Mouse (Mus musculus) forebrain, embryonic 15.5 days (tissue): Measurements from ENCODE around the gene Ccl9. TPM values are rescaled to one million over a fixed set of nuclear protein-coding genes. Genes with fewer than 3 reads are reported as not detected.
A peak's percentile ranks its signal among the peaks of the same experiment; 100 is the strongest.
"Not testable (repeated sequence)": the region's sequence is repeated elsewhere in the genome, so short reads cannot be mapped to it uniquely, and the experiment has no call there.

Source experiments
- ATAC-seq: fragments of 200-750 bp; cut with Nextera tagmentation; replicated peaks from 2 replicates; pipeline ENCODE4 v1.8.0; 2017; ENCODE audit warnings: mild to moderate bottlenecking, moderate TSS enrichment, moderate library complexity
- H3K27ac ChIP-seq: fragments of 300-500 bp; sonication (generic); replicated peaks from 2 replicates; pipeline ENCODE4 v1.5.1; 2015; ENCODE audit warnings: mild to moderate bottlenecking, inconsistent platforms
- H3K27me3 ChIP-seq: fragments of 300-500 bp; sonication (generic); 2 replicates; pipeline ENCODE4 v1.6.1; 2015; ENCODE audit warnings: inconsistent platforms
- H3K36me3 ChIP-seq: fragments of 300-500 bp; sonication (generic); 2 replicates; pipeline ENCODE4 v1.6.1; 2015; ENCODE audit warnings: mild to moderate bottlenecking, inconsistent platforms
- H3K4me1 ChIP-seq: fragments of 300-500 bp; sonication (generic); 2 replicates; pipeline ENCODE4 v1.6.1; 2015; ENCODE audit warnings: inconsistent platforms
- H3K4me2 ChIP-seq: fragments of 300-500 bp; sonication (generic); replicated peaks from 2 replicates; pipeline ENCODE4 v1.6.1; 2015; ENCODE audit warnings: mild to moderate bottlenecking, inconsistent platforms
- H3K4me3 ChIP-seq: fragments of 300-500 bp; sonication (generic); 2 replicates; pipeline ENCODE4 v1.5.1; 2015; ENCODE audit warnings: mild to moderate bottlenecking, inconsistent platforms
- H3K9ac ChIP-seq: fragments of 300-500 bp; sonication (generic); replicated peaks from 2 replicates; pipeline ENCODE4 v1.6.1; 2015; ENCODE audit warnings: mild to moderate bottlenecking, inconsistent platforms
- H3K9me3 ChIP-seq: fragments of 300-500 bp; sonication (generic); 2 replicates; pipeline ENCODE4 v1.6.1; 2016; ENCODE audit warnings: inconsistent platforms
- WGBS: fragments of 180-500 bp; shearing (Covaris S2); methylation state at CpG from one replicate; pipeline ENCODE4 v1.1.7; 2015; ENCODE audit warnings: mixed read lengths; 5-methylcytosine and 5-hydroxymethylcytosine counted together
- polyA plus RNA-seq: library from polyadenylated mRNA; unstranded; fragments of >200 nt; fragmentation: Nextera tagmentation; extraction: Ambion mirVana; gene quantifications from 2 replicates; pipeline ENCODE4 v1.2.1, GENCODE M21; 2015

The Ccl9 gene
- polyA plus RNA-seq, 1 experiment from 2014 or later: 1.7 TPM

DNA sequence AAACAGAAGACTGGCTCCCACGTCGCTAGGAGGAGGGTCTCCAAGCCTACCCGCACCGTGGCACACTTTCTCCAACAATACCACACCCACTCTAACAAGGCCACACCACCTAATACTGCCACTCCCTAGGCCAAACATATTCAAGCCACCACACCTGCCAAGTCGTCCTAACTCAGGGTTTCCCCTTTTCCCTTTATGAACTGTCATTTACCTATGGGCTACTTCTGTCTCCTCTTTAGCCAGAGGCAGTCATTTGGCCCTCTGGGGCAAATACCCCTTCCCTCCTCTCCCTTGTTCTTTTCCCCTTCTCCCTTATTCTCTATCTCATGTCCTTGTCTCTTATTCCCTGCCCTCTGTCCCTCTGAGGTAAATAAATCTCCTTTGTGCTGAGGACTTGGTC lies 26.8 kb downstream of the Ccl9 start:
- no peaks in the 10 kb centered on the region for H3K9me3 ChIP-seq
- no peak overlapping the region for H3K4me2 ChIP-seq
- no peak for ATAC-seq
- H3K27me3 ChIP-seq: no peaks in the 10 kb centered on the region
- H3K9ac ChIP-seq: no peak overlapping the region
- no peaks in the 10 kb centered on the region for H3K4me1 ChIP-seq
- no peak overlapping the region for H3K27ac ChIP-seq
- WGBS: 87% methylated on average over 5 of the region's 5 CpGs
- H3K4me3 ChIP-seq: no peak overlapping the region
- no peaks in the 10 kb centered on the region for H3K36me3 ChIP-seq

DNA sequence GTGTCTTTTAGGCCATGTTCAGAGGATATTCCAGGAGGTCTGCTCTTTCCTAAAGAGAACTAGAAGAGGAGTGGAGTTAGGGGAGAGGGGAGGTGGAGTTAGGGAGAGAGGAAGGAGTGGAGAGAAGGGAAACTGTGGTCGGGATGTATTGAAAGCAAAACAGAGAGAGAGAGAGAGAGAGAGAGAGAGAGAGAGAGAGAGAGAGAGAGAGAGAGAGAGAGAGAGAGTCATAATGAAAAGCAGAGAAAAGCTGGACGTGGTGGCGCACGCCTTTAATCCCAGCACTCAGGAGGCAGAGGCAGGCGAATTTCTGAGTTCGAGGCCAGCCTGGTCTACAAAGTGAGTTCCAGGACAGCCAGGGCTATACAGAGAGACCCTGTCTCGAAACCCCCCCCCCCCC lies 27.4 kb downstream of the Ccl9 start:
- not testable (repeated sequence) for H3K27ac ChIP-seq, H3K9me3 ChIP-seq, H3K4me1 ChIP-seq, H3K4me3 ChIP-seq, H3K9ac ChIP-seq, ATAC-seq, H3K36me3 ChIP-seq, H3K27me3 ChIP-seq, H3K4me2 ChIP-seq
- 91% methylated on average over 7 of the region's 7 CpGs for WGBS

DNA sequence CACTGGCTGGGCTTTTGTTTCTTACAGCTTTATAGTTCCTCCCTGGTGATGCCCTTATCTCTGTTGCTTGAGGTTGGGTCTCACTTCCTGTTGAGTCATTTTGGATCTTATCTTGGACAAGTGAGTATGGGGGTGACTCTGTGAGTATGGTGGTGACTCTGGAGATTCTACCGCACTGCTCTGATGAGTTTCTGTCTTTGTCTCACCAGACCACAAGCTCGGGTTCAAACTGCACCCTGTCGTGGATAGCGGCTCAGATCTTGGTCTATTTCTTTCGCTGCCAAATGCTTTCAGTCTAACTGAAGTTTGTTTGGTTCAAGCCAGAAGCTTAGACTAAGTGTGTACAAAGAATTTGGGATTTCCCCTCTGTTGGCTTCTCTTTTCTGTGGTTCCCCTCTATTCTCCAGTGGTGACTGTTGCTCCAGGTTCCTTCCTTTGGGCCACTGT lies 28.2 kb downstream of the Ccl9 start:
- Histone ChIP-seq H3K27me3 (no peaks in the 10 kb centered on the region), H3K27ac (no peak overlapping the region), H3K36me3 (no peaks in the 10 kb centered on the region), H3K4me3 (no peak overlapping the region), H3K4me2 (no peak overlapping the region), H3K9me3 (no peaks in the 10 kb centered on the region), H3K9ac (no peak overlapping the region), H3K4me1 (no peaks in the 10 kb centered on the region)
- WGBS: 92% methylated on average over 5 of the region's 5 CpGs
- no peak for ATAC-seq

DNA sequence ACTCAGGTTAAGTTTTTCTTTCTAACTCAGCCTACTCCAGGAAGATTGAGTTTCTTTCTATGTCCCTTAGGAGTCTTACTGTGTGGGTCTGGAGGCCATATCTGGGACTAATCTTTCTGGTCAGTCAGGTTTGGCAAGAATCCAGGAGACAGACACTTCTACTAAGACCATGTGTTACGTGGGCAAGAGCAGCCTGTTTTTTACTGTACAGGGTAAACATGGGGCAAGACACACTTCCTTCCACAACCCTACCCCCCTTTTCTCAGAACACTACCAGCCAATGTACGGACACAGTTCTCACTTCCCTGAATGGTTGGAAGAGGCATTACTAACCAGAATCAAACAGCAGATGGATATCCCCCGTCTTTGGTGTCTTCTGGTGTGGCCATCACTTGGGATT lies 34.2 kb downstream of the Ccl9 start:
- Histone ChIP-seq H3K27me3 (no peaks in the 10 kb centered on the region), H3K9ac (no peak overlapping the region), H3K4me2 (no peak overlapping the region), H3K27ac (no peak overlapping the region), H3K9me3 (no peaks in the 10 kb centered on the region), H3K36me3 (no peaks in the 10 kb centered on the region), H3K4me3 (no peak overlapping the region), H3K4me1 (no peaks in the 10 kb centered on the region)
- ATAC-seq: no peak
- WGBS: 82% methylated on average over 3 of the region's 3 CpGs

DNA sequence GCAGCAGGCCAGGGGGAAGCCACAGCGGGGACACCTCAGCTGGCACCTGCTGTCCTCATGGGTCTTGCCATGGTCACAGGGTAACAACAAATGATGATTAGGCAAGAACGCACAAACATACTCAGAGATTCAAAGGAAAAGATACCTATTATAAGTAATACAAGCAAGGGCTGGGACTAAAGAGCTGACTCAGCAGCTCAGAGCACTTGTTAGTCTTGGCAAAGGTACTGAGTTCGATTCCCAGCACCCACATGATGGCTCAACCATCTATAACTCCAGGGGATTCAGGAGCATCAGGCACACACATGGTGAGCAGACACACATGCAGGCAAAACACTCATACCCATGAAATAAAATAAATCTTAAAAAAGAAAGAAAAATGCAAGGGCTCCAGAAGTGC lies 37.0 kb downstream of the Ccl9 start:
- Histone ChIP-seq H3K27ac (no peak overlapping the region), H3K4me1 (no peaks in the 10 kb centered on the region), H3K36me3 (no peaks in the 10 kb centered on the region), H3K27me3 (no peaks in the 10 kb centered on the region), H3K4me2 (no peak overlapping the region), H3K4me3 (no peak overlapping the region), H3K9ac (no peak overlapping the region), H3K9me3 (no peaks in the 10 kb centered on the region)
- no peak for ATAC-seq
- WGBS: 88% methylated on average over 3 of the region's 3 CpGs

DNA sequence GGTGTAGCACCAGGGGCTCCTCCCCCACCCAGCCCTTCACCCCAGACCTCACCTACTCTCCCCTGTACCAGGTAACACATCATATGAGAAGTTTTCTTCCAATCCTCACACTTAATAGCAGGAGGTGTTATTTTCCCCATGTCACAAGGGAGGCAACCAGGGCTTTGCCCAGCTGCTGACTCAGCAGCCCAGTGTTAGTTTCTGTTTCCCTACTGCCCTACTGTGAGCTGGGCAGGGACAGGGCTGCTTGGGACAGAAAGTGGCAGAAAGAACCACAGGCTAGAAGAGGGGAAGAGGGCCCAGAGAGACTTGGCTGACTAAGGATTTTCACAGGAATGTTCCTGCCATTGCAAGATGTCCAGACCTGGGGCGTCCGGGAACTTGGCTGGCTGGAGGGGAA lies 37.5 kb downstream of the Ccl9 start:
- Histone ChIP-seq H3K9me3 (no peaks in the 10 kb centered on the region), H3K27me3 (no peaks in the 10 kb centered on the region), H3K4me3 (no peak overlapping the region), H3K4me2 (no peak overlapping the region), H3K27ac (no peak overlapping the region), H3K4me1 (no peaks in the 10 kb centered on the region), H3K9ac (no peak overlapping the region), H3K36me3 (no peaks in the 10 kb centered on the region)
- ATAC-seq: no peak
- WGBS: 89% methylated on average over 2 of the region's 2 CpGs

DNA sequence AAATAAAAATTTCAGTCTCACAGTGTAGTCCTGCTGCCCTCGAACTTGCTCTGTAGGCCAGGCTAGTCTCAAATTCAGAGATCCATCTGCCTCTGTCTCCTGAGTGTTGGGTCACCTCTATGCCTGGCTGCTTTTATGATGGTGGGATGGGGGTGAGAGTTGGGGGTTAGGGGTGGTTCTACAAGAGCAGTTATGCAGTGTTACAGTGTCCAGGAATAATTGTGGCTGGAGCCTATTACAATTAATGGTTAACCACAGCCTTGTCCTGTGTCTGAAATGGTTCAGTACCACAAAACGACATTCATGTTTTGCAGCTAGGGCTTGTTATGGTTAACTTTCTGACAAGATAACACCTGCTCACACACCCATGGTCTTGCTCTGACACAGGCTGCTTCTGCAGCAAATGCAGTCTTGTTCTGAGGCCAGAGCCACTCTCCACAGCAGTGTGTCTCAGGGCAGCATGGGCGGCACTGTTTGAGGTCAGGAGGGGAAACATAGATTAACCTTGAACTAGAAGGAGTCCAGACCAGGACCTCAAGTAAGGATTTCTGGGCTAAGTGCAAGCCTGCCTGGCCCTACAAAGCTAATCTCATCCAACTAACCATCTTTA lies 39.6 kb downstream of the Ccl9 start:
- Histone ChIP-seq H3K9me3 (no peaks in the 10 kb centered on the region), H3K4me3 (no peak overlapping the region), H3K4me1 (peaks cover 12% of the 10 kb centered on the region), H3K9ac (no peak overlapping the region), H3K27ac (no peak overlapping the region), H3K27me3 (no peaks in the 10 kb centered on the region), H3K36me3 (no peaks in the 10 kb centered on the region), H3K4me2 (no peak overlapping the region)
- no peak for ATAC-seq
- WGBS: 89% methylated on average over 3 of the region's 3 CpGs

DNA sequence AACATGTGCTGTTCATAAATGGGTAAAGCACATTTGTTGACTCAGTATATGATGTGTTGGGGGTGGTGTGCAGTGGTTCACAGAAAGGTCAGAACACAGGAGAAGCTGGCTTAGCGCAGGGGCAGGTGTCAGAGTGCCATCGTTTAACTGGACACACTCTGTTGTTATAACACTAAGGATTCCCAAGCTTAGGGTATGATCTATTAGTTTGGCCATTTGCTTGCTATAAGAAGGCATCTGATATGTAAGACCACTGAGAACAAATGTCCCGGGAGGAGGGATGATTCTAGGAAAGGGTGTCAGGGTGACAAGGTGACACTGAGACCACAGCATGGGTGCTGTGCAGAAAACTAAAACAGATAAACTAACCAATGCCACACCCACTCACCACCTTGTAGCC lies 41.6 kb downstream of the Ccl9 start:
- H3K9me3 ChIP-seq: no peaks in the 10 kb centered on the region
- 90% methylated on average over 3 of the region's 3 CpGs for WGBS
- H3K36me3 ChIP-seq: no peaks in the 10 kb centered on the region
- no peak for ATAC-seq
- no peaks in the 10 kb centered on the region for H3K27me3 ChIP-seq
- no peak overlapping the region for H3K4me2 ChIP-seq
- peaks cover 12% of the 10 kb centered on the region for H3K4me1 ChIP-seq
- H3K9ac ChIP-seq: no peak overlapping the region
- no peak overlapping the region for H3K27ac ChIP-seq
- no peak overlapping the region for H3K4me3 ChIP-seq

DNA sequence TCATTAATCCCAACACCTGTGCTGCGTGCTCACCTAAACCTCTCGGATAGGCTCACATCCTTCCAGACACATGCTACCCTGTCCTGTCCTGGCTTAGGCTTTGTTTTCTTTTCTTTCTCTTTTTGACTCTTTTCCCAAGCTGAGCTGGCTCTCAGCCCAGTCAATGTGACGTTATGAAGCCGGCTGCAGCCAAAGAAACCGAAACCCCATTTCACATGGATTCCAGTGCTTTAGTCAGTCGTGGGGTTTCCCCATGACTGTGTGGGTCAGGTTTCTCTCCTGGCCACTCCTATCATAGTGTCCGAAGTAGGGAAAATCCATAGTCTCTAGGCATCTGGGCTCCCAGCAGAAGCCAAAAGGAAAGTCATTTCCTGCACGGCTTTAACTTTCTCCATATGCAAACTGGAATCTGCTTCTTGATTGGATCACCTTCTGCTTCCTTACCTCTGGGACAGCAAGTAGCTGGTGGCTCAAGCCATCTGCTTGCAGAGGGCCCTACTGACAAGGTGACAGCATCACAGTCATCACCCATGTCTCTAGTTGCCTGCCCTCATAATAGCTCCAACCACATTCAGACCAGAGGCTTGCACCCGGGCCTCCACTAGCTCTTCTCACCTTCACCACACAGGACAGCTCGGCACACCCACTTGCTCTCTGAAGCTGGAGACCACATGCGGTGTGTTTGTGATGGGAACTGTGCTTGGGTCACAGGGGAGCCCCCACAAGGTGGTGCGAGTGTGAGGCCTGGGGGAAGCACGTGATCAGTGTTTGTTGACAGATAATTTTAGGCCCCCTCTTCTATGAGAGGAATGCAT lies 43.6 kb downstream of the Ccl9 start:
- no peak for ATAC-seq
- 51% methylated on average over 13 of the region's 13 CpGs for WGBS
- no peak overlapping the region; the same call in 1 of the 2 replicates for H3K9ac ChIP-seq
- no peaks in the 10 kb centered on the region for H3K27me3 ChIP-seq
- no peak overlapping the region for H3K4me2 ChIP-seq
- H3K4me3 ChIP-seq: no peak overlapping the region
- peak overlapping the region; percentile 8; the same call in 1 of the 2 replicates for H3K27ac ChIP-seq
- H3K36me3 ChIP-seq: no peaks in the 10 kb centered on the region
- peaks cover 12% of the 10 kb centered on the region for H3K4me1 ChIP-seq
- H3K9me3 ChIP-seq: no peaks in the 10 kb centered on the region

DNA sequence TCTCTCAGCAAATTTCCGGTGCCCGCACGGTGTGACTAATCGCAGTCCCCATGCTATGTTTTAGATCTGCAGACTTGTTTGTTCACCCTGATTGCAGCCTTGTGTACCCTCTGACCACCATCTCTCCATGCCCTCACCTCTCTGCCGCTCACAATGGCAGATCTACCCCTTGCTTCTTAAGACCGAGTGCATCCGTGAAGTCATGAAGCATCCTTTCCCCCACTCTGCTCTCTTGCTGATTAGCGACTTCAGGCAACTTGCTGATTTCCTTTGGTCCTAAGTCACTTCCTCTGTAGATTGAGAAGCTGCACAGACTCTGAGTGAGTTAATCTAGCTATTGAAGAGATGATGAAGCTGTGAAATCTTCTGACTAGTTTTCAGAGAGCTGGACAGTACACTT lies 44.3 kb downstream of the Ccl9 start:
- no peak overlapping the region for H3K4me3 ChIP-seq
- H3K9me3 ChIP-seq: no peaks in the 10 kb centered on the region
- H3K27me3 ChIP-seq: no peaks in the 10 kb centered on the region
- no peaks in the 10 kb centered on the region for H3K36me3 ChIP-seq
- peak overlapping the region; percentile 8; the same call in 1 of the 2 replicates for H3K27ac ChIP-seq
- ATAC-seq: no peak
- no peak overlapping the region; the same call in 1 of the 2 replicates for H3K9ac ChIP-seq
- WGBS: 79% methylated on average over 8 of the region's 8 CpGs
- peaks cover 12% of the 10 kb centered on the region for H3K4me1 ChIP-seq
- no peak overlapping the region for H3K4me2 ChIP-seq

DNA sequence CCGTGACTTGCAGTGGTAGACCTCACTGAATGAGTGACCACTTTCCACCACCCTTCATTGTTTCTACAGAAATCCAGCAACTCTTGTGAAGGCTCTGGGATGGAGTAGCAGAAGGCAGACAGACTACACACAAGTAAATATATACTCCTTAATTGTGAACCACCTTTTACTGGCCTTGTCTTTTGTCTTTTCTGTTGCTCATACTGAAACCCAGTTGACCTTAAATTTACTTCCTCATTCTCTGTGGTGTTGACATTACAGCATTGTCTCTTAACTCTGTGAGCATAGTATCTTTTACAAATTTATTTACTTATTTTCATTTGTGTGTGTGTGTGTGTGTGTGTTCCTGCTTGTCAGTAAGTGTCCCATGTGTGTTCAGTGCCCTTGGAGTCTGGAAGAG lies 45.2 kb downstream of the Ccl9 start:
- Histone ChIP-seq H3K4me2 (no peak overlapping the region), H3K27ac (no peak overlapping the region), H3K4me3 (no peak overlapping the region), H3K9ac (no peak overlapping the region), H3K9me3 (no peaks in the 10 kb centered on the region), H3K27me3 (no peaks in the 10 kb centered on the region), H3K4me1 (peaks cover 12% of the 10 kb centered on the region), H3K36me3 (no peaks in the 10 kb centered on the region)
- 89% methylated on average over 1 of the region's 1 CpGs for WGBS
- no peak for ATAC-seq

DNA sequence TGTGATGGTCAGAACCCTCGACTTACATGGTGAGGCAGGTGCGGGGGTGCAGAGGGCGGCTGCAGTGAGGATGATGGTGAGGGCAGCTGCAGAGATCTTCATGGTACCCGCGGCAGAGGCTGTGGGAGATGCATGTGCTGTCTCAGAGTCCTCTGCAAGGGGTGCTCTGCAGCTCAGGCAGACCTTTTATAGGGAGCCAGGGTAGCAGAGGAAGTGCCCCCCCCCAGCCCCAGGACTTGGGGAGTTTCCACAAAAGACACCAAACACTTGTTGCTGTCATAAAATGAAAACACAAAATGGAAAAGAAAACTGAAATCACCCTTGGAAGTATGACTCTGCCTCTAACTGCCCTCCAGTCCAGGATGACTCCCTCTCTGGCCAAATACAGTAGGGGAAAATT lies 48.1 kb downstream of the Ccl9 start, which contains the start of gene Ccl5:
Gene Ccl5 (minus strand): TSS at position 159 of the 400 bp plus-strand sequence.
- WGBS: 86% methylated on average over 5 of the region's 5 CpGs
- no peak for ATAC-seq
- peaks cover 12% of the 10 kb centered on the region for H3K4me1 ChIP-seq

More for the DNA sequence above, 48.1 kb downstream of the Ccl9 start, which contains the start of gene Ccl5:
- H3K4me2 ChIP-seq: no peak within 1 kb of the TSS
- no peaks in the 10 kb centered on the region for H3K36me3 ChIP-seq
- H3K27me3 ChIP-seq: no peaks in the 10 kb centered on the region
- no peaks in the 10 kb centered on the region for H3K9me3 ChIP-seq
- no peak within 1 kb of the TSS for H3K4me3 ChIP-seq
- no peak within 1 kb of the TSS for H3K9ac ChIP-seq
- H3K27ac ChIP-seq: no peak within 1 kb of the TSS
